ENCODE assay signal across 9 mouse cellular contexts in genomic region chr7:139364936-139365830, GRCm38 (mm10). TPM values are rescaled to one million over a fixed set of nuclear protein-coding genes. Genes with fewer than 3 reads are reported as not detected.
DNase-seq lines count a peak whose midpoint lies in the region; ATAC-seq and TF ChIP-seq lines count a peak whose summit lies in the region.
"Had no signal": no experiment of that assay in that cellular context is flagged by ENCODE, and none has a peak within 500 bp of the region (broad histone marks: within the 10 kb centered on the region; RNA-seq: fewer than 3 reads in every experiment).

No protein-coding gene starts in this region.

- no peak overlapping the region for H3K4me2 ChIP-seq in hindbrain, postnatal 0 days (ENCODE audit: low read depth, low read length)
- H3K4me2 ChIP-seq in hindbrain, embryonic 11.5 days (replicated peaks; ENCODE audit: low read depth, low read length), result no peak overlapping the region
- H3K4me2 ChIP-seq in heart, postnatal 0 days (ENCODE audit: low read depth, low read length), result peak overlapping the region; percentile 35; the same call in 1 of the 2 replicates
- peak overlapping the region; percentile 35; the same call in 1 of the 2 replicates for H3K4me2 ChIP-seq in lung, embryonic 16.5 days (ENCODE audit: low read depth, low read length)
- no peak overlapping the region for H3K4me2 ChIP-seq in forebrain, embryonic 12.5 days

- no peak for DNase-seq in hindbrain, postnatal 0 days (ENCODE audit: low spot score)
- DNase-seq in hindbrain, embryonic 11.5 days (ENCODE audit: low spot score), result no peak
- peak; percentile 69 for DNase-seq in heart, postnatal 0 days (ENCODE audit: low spot score)
- no peak for DNase-seq in natural killer cell, adult 2 months (ENCODE audit: low spot score in 2 of 2)
- no peak for DNase-seq in layer of hippocampus, postnatal 36 days

- no peak overlapping the region for H3K4me3 ChIP-seq in hindbrain, postnatal 0 days (ENCODE audit: low read length)
- H3K4me3 ChIP-seq in hindbrain, embryonic 11.5 days (ENCODE audit: low read depth, low read length), result no peak overlapping the region
- no peak overlapping the region for H3K4me3 ChIP-seq in bone marrow macrophage, adult 2 months (ENCODE audit: insufficient read depth, low read length)
- no peak overlapping the region for H3K4me3 ChIP-seq in heart, postnatal 0 days (ENCODE audit: low read depth, low read length)
- no peak overlapping the region for H3K4me3 ChIP-seq in lung, embryonic 16.5 days (ENCODE audit: low read length)
- no peak overlapping the region for H3K4me3 ChIP-seq in forebrain, embryonic 12.5 days (replicated peaks)

- no peaks in the 10 kb centered on the region for H3K36me3 ChIP-seq in hindbrain, postnatal 0 days (ENCODE audit: insufficient read depth, low read length)
- no peaks in the 10 kb centered on the region for H3K36me3 ChIP-seq in hindbrain, embryonic 11.5 days (ENCODE audit: control insufficient read depth, insufficient read depth, low read length)
- H3K36me3 ChIP-seq in heart, postnatal 0 days (replicated peaks; ENCODE audit: control insufficient read depth, insufficient read depth, low read length), result no peaks in the 10 kb centered on the region
- H3K36me3 ChIP-seq in lung, embryonic 16.5 days (ENCODE audit: control insufficient read depth, insufficient read depth, low read length), result no peaks in the 10 kb centered on the region
- no peaks in the 10 kb centered on the region for H3K36me3 ChIP-seq in forebrain, embryonic 12.5 days (replicated peaks)

- 0 out of 2 replicates have a peak, but pooled peaks have one; percentile 32 for TF ChIP-seq EP300 in heart, postnatal 0 days (IDR thresholded peaks at IDR 0.05; ENCODE audit: low read depth)

- H3K9ac ChIP-seq in hindbrain, postnatal 0 days (replicated peaks; ENCODE audit: low read length), result no peak overlapping the region
- H3K9ac ChIP-seq in hindbrain, embryonic 11.5 days (ENCODE audit: low read depth, low read length), result no peak overlapping the region
- peak overlapping the region; percentile 31; the same call in 1 of the 2 replicates for H3K9ac ChIP-seq in heart, postnatal 0 days (replicated peaks; ENCODE audit: low read depth, low read length)
- peak overlapping the region; percentile 27 for H3K9ac ChIP-seq in lung, embryonic 16.5 days (ENCODE audit: low read length)
- H3K9ac ChIP-seq in forebrain, embryonic 12.5 days, result no peak overlapping the region

- peaks cover 22% of the 10 kb centered on the region for H3K4me1 ChIP-seq in hindbrain, postnatal 0 days (ENCODE audit: insufficient read depth, low read length)
- peaks cover 17% of the 10 kb centered on the region for H3K4me1 ChIP-seq in hindbrain, embryonic 11.5 days (replicated peaks; ENCODE audit: control insufficient read depth, insufficient read depth, low read length)
- peaks cover 50% of the 10 kb centered on the region for H3K4me1 ChIP-seq in bone marrow macrophage, adult 2 months (ENCODE audit: control insufficient read depth, insufficient read depth, low read length)
- peaks cover 78% of the 10 kb centered on the region for H3K4me1 ChIP-seq in heart, postnatal 0 days (ENCODE audit: control insufficient read depth, insufficient read depth)
- peaks cover 64% of the 10 kb centered on the region for H3K4me1 ChIP-seq in lung, embryonic 16.5 days (replicated peaks; ENCODE audit: control insufficient read depth, insufficient read depth, low read length)
- peaks cover 32% of the 10 kb centered on the region for H3K4me1 ChIP-seq in forebrain, embryonic 12.5 days

- TF ChIP-seq POLR2A in bone marrow macrophage, adult 2 months (IDR thresholded peaks at IDR 0.05; ENCODE audit: borderline replicate concordance, low read depth, low read length), result no peak

- TF ChIP-seq CTCF in hindbrain, postnatal 0 days (IDR thresholded peaks at IDR 0.05; ENCODE audit: low read depth), result no peak
- no peak for TF ChIP-seq CTCF in bone marrow macrophage, adult 2 months (IDR thresholded peaks at IDR 0.05; ENCODE audit: low read depth, low read length)
- no peak for TF ChIP-seq CTCF in heart, postnatal 0 days (IDR thresholded peaks at IDR 0.05; ENCODE audit: low read depth)

- 78% methylated on average over 13 of the region's 13 CpGs for WGBS in hindbrain, postnatal 0 days
- WGBS in hindbrain, embryonic 11.5 days, result 79% methylated on average over 13 of the region's 13 CpGs
- WGBS in heart, postnatal 0 days, result 20% methylated on average over 13 of the region's 13 CpGs
- WGBS in lung, embryonic 16.5 days, result 33% methylated on average over 13 of the region's 13 CpGs
- WGBS in forebrain, embryonic 12.5 days, result 82% methylated on average over 13 of the region's 13 CpGs

- H3K27ac ChIP-seq in hindbrain, postnatal 0 days, result 0 out of 2 replicates have a peak overlapping the region, but pooled peaks have one; percentile 16
- H3K27ac ChIP-seq in hindbrain, embryonic 11.5 days (ENCODE audit: low read depth, low read length), result no peak overlapping the region
- peak overlapping the region; percentile 70 for H3K27ac ChIP-seq in bone marrow macrophage, adult 2 months (ENCODE audit: insufficient read depth, low read depth, low read length)
- peak overlapping the region; percentile 95 for H3K27ac ChIP-seq in heart, postnatal 0 days (ENCODE audit: low read depth)
- peak overlapping the region; percentile 95 for H3K27ac ChIP-seq in lung, embryonic 16.5 days (ENCODE audit: low read length)
- no peak overlapping the region for H3K27ac ChIP-seq in forebrain, embryonic 12.5 days

- no peak for ATAC-seq in hindbrain, postnatal 0 days
- no peak; the same call in 1 of the 2 replicates for ATAC-seq in hindbrain, embryonic 11.5 days (ENCODE audit: low FRiP score)
- peak; percentile 18; the same call in 1 of the 2 replicates for ATAC-seq in heart, postnatal 0 days (ENCODE audit: insufficient read depth, low read depth)
- peak; percentile 75 for ATAC-seq in lung, embryonic 16.5 days (ENCODE audit: low read depth)
- no peak for ATAC-seq in forebrain, embryonic 12.5 days (ENCODE audit: low FRiP score)

- no peaks in the 10 kb centered on the region for H3K9me3 ChIP-seq in hindbrain, postnatal 0 days (ENCODE audit: low read length)
- no peaks in the 10 kb centered on the region for H3K9me3 ChIP-seq in hindbrain, embryonic 11.5 days (ENCODE audit: control insufficient read depth, low read length)
- H3K9me3 ChIP-seq in heart, postnatal 0 days (replicated peaks; ENCODE audit: control insufficient read depth, low read length), result no peaks in the 10 kb centered on the region
- no peaks in the 10 kb centered on the region for H3K9me3 ChIP-seq in lung, embryonic 16.5 days (ENCODE audit: control insufficient read depth, low read length)
- H3K9me3 ChIP-seq in forebrain, embryonic 12.5 days, result no peaks in the 10 kb centered on the region

- H3K27me3 ChIP-seq in hindbrain, postnatal 0 days (ENCODE audit: insufficient read depth, low read length), result no peaks in the 10 kb centered on the region
- no peaks in the 10 kb centered on the region for H3K27me3 ChIP-seq in hindbrain, embryonic 11.5 days (ENCODE audit: control insufficient read depth, insufficient read depth, low read length)
- no peaks in the 10 kb centered on the region for H3K27me3 ChIP-seq in heart, postnatal 0 days (ENCODE audit: control insufficient read depth, insufficient read depth, low read length)
- no peaks in the 10 kb centered on the region for H3K27me3 ChIP-seq in lung, embryonic 16.5 days (ENCODE audit: control insufficient read depth, insufficient read depth, low read depth, low read length)
- no peaks in the 10 kb centered on the region for H3K27me3 ChIP-seq in forebrain, embryonic 12.5 days
- H3K27me3 ChIP-seq: CH12.LX had no signal

RNA-seq across cellular contexts. Expression of gene Inpp5a, which starts 23.7 kb away (rescaled TPM):
- 16.6 and 17.5 TPM in 2 replicates for total RNA-seq in hindbrain, postnatal 0 days (2014; rRNA removed)
- 23.6 and 25.3 TPM in 2 replicates for polyA plus RNA-seq in hindbrain, postnatal 0 days (2015; fragmentation: Nextera tagmentation; extraction: Ambion mirVana)
- 24.1 and 24.2 TPM in 2 replicates for polyA plus RNA-seq in hindbrain, embryonic 11.5 days (2014; fragmentation: Nextera tagmentation; extraction: Ambion mirVana)
- 16.2 and 17.8 TPM in 2 replicates for polyA plus RNA-seq in bone marrow macrophage, adult 2 months (2012; ENCODE audit: insufficient read depth, insufficient read length, missing spikeins)
- total RNA-seq in heart, postnatal 0 days (2014; rRNA removed; ENCODE audit: low replicate concordance), result 43.4 and 44.1 TPM in 2 replicates
- 57.9 and 65.2 TPM in 2 replicates for polyA plus RNA-seq in heart, postnatal 0 days (2015; fragmentation: Nextera tagmentation; extraction: Ambion mirVana)
- 26.8 and 28.8 TPM in 2 replicates for polyA plus RNA-seq in lung, embryonic 16.5 days (2015; fragmentation: Nextera tagmentation; extraction: Ambion mirVana)
- 17.3 TPM in 2 replicates for polyA plus RNA-seq in forebrain, embryonic 12.5 days (2016; fragmentation: Nextera tagmentation; extraction: Ambion mirVana)
- total RNA-seq in layer of hippocampus, postnatal 36 days (2021), result 10 to 100 TPM; 38.7 to 42.9 TPM

Comparison
In these comparisons a context has a peak if more than half of its experiments do, and no peak if none do; other contexts are left out.
1. H3K27ac ChIP-seq: peak in hindbrain, postnatal 0 days (single experiment), bone marrow macrophage, adult 2 months (single experiment), heart, postnatal 0 days (single experiment) and lung, embryonic 16.5 days (single experiment); none in hindbrain, embryonic 11.5 days (single experiment) and forebrain, embryonic 12.5 days (single experiment).
2. ATAC-seq: peak in heart, postnatal 0 days (single experiment) and lung, embryonic 16.5 days (single experiment); none in hindbrain, postnatal 0 days (single experiment), hindbrain, embryonic 11.5 days (single experiment) and forebrain, embryonic 12.5 days (single experiment).
3. H3K4me2 ChIP-seq: peak in heart, postnatal 0 days (single experiment) and lung, embryonic 16.5 days (single experiment); none in hindbrain, postnatal 0 days (single experiment), hindbrain, embryonic 11.5 days (single experiment) and forebrain, embryonic 12.5 days (single experiment).
4. H3K9ac ChIP-seq: peak in heart, postnatal 0 days (single experiment) and lung, embryonic 16.5 days (single experiment); none in hindbrain, postnatal 0 days (single experiment), hindbrain, embryonic 11.5 days (single experiment) and forebrain, embryonic 12.5 days (single experiment).